Mouse (Mus musculus): ENCODE measurements around the gene Rbfox1. TPM values are rescaled to one million over a fixed set of nuclear protein-coding genes. Genes with fewer than 3 reads are reported as not detected.

The Rbfox1 gene
- total and polyA plus RNA-seq, 3 experiments: not detected

DNA sequence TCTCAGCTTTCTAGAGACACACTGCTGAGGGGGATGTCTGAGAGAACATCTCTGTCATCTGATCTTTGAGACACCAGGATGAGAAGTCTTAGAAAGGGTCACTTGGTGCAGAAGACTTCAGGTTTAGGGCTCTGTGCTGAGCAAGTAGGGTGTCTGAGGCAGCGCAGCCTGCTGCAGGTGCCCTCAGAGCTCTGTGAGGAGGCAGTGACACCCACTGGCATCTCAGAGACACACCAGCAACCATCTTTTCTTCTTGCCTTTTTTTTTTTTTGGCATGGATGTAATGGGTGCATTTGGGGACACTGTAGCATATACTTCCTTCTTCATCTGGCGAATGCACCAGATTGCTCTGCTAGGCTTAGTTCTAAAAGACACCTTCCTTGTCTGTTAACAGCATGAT is 545.8 kb downstream of the Rbfox1 start:
- Histone ChIP-seq H3K4me3 (ENCODE audit: control insufficient read depth in 1 of 2, insufficient read depth in 1 of 2, low read depth in 2 of 2, low read length in 2 of 2) (no peak overlapping the region), H3K36me3 (ENCODE audit: control insufficient read depth in 1 of 2, insufficient read depth in 2 of 2, low read length in 2 of 2) (no peaks in the 10 kb centered on the region), H3K9ac (ENCODE audit: control insufficient read depth, low read depth, low read length, poor library complexity, severe bottlenecking) (no peak overlapping the region), H3K27me3 (ENCODE audit: control insufficient read depth in 1 of 2, insufficient read depth in 2 of 2, low read length in 2 of 2) (no peaks in the 10 kb centered on the region), H3K9me3 (replicated peaks; ENCODE audit: insufficient read depth, low read length) (no peaks in the 10 kb centered on the region), H3K79me2 (ENCODE audit: control insufficient read depth, insufficient read depth, low read length, poor library complexity) (no peaks in the 10 kb centered on the region), H3K27ac (ENCODE audit: control insufficient read depth, low read depth, low read length) (no peak overlapping the region), H3K4me1 (ENCODE audit: control insufficient read depth in 1 of 2, insufficient read depth in 2 of 2, low read length in 2 of 2) (no peaks in the 10 kb centered on the region)
- DNase-seq (ENCODE audit: low read depth, low spot score): no peak
- TF ChIP-seq HCFC1 (IDR thresholded peaks at IDR 0.05; ENCODE audit: low read depth, low read length) (no peak), MYB (IDR thresholded peaks at IDR 0.05; ENCODE audit: low read depth, low read length) (no peak), SIN3A (IDR thresholded peaks at IDR 0.05; ENCODE audit: low read length) (no peak), MAFK (IDR thresholded peaks at IDR 0.05; ENCODE audit: borderline replicate concordance, low read depth, low read length) (no peak), ZMIZ1 (IDR thresholded peaks at IDR 0.05; ENCODE audit: low read depth, low read length) (no peak), JUND (IDR thresholded peaks at IDR 0.05; ENCODE audit: low read depth, low read length) (no peak), UBTF (IDR thresholded peaks at IDR 0.05; ENCODE audit: borderline replicate concordance, insufficient read depth, low read depth, low read length) (no peak), ELF1 (IDR thresholded peaks at IDR 0.05; ENCODE audit: low read depth, low read length) (no peak), GATA1 (IDR thresholded peaks at IDR 0.05; ENCODE audit: low read depth, low read length) (no peak), E2F4 (IDR thresholded peaks at IDR 0.05; ENCODE audit: borderline replicate concordance, low read depth, low read length) (no peak), POLR2AphosphoS2 (IDR thresholded peaks at IDR 0.05; ENCODE audit: low read length) (no peak), NRF1 (IDR thresholded peaks at IDR 0.05; ENCODE audit: insufficient read depth, low read depth, low read length, poor library complexity, severe bottlenecking) (no peak), POLR2AphosphoS5 (IDR thresholded peaks at IDR 0.05; ENCODE audit: borderline replicate concordance, low read depth, low read length) (no peak), GABPA (IDR thresholded peaks at IDR 0.05; ENCODE audit: low read depth, low read length) (no peak), MXI1 (IDR thresholded peaks at IDR 0.05; ENCODE audit: low read depth, low read length) (no peak), TBP (IDR thresholded peaks at IDR 0.05; ENCODE audit: low read depth, low read length) (no peak), KAT2A (conservative IDR thresholded peaks at IDR 0.05; ENCODE audit: low read depth, low read length) (no peak), SMC3 (IDR thresholded peaks at IDR 0.05; ENCODE audit: low read depth, low read length) (no peak)

DNA sequence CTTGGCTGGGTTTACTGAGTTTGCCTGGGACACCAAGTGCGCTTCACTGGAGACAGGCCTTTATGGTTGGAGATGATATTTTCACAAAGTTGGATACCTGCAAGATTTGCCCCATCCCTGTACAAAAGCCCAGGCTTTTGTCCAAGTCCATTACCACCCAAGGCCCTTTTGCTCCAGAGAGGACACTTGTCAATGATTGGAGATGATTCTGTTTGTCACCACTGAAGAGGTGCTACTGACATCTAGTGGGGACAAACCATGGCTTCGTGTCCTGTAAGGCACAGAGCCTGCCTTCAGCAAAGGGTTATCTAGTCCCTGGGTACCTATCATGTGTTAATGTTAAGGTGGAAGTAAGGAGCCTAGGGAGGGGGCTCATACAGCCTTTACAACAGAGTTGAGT is 551.3 kb downstream of the Rbfox1 start:
- Histone ChIP-seq H3K4me3 (ENCODE audit: control insufficient read depth in 1 of 2, insufficient read depth in 1 of 2, low read depth in 2 of 2, low read length in 2 of 2) (no peak overlapping the region), H3K4me1 (ENCODE audit: control insufficient read depth in 1 of 2, insufficient read depth in 2 of 2, low read length in 2 of 2) (no peaks in the 10 kb centered on the region), H3K79me2 (ENCODE audit: control insufficient read depth, insufficient read depth, low read length, poor library complexity) (no peaks in the 10 kb centered on the region), H3K9ac (ENCODE audit: control insufficient read depth, low read depth, low read length, poor library complexity, severe bottlenecking) (no peak overlapping the region), H3K36me3 (ENCODE audit: control insufficient read depth in 1 of 2, insufficient read depth in 2 of 2, low read length in 2 of 2) (no peaks in the 10 kb centered on the region), H3K27me3 (ENCODE audit: control insufficient read depth in 1 of 2, insufficient read depth in 2 of 2, low read length in 2 of 2) (no peaks in the 10 kb centered on the region), H3K27ac (ENCODE audit: control insufficient read depth, low read depth, low read length) (no peak overlapping the region), H3K9me3 (replicated peaks; ENCODE audit: insufficient read depth, low read length) (no peaks in the 10 kb centered on the region)
- TF ChIP-seq CHD1 (IDR thresholded peaks at IDR 0.05; ENCODE audit: low read depth, low read length): no peak
- TF ChIP-seq ELF1 (IDR thresholded peaks at IDR 0.05; ENCODE audit: low read depth, low read length): no peak
- TF ChIP-seq ZKSCAN1 (IDR thresholded peaks at IDR 0.05; ENCODE audit: low read depth, low read length): no peak
- TF ChIP-seq BHLHE40 (IDR thresholded peaks at IDR 0.05; ENCODE audit: borderline replicate concordance, low read depth, low read length): no peak
- TF ChIP-seq CTCF (IDR thresholded peaks at IDR 0.05 in 2 of 3, conservative IDR thresholded peaks at IDR 0.05 in 1 of 3; ENCODE audit: control insufficient read depth in 1 of 3, insufficient read depth in 1 of 3, low read depth in 2 of 3, low read length in 3 of 3, poor library complexity in 1 of 3, severe bottlenecking in 1 of 3): no peak
- TF ChIP-seq ETS1 (IDR thresholded peaks at IDR 0.05; ENCODE audit: low read depth, low read length): no peak
- TF ChIP-seq TCF12 (IDR thresholded peaks at IDR 0.05; ENCODE audit: low read depth, low read length): no peak
- no peak for TF ChIP-seq HCFC1 (IDR thresholded peaks at IDR 0.05; ENCODE audit: low read depth, low read length)
- no peak for TF ChIP-seq RAD21 (IDR thresholded peaks at IDR 0.05; ENCODE audit: low read depth, low read length)
- TF ChIP-seq GATA1 (IDR thresholded peaks at IDR 0.05; ENCODE audit: low read depth, low read length): no peak
- TF ChIP-seq USF2 (IDR thresholded peaks at IDR 0.05; ENCODE audit: borderline replicate concordance in 1 of 2, insufficient read depth in 1 of 2, low read depth in 1 of 2, low read length in 2 of 2): no peak
- TF ChIP-seq USF1 (IDR thresholded peaks at IDR 0.05; ENCODE audit: low read depth, low read length): no peak
- no peak for TF ChIP-seq GABPA (IDR thresholded peaks at IDR 0.05; ENCODE audit: low read depth, low read length)
- TF ChIP-seq MEF2A (IDR thresholded peaks at IDR 0.05; ENCODE audit: extremely low read depth, insufficient replicate concordance, low read depth, low read length, poor library complexity, severe bottlenecking): no peak
- TF ChIP-seq POLR2AphosphoS5 (IDR thresholded peaks at IDR 0.05; ENCODE audit: borderline replicate concordance, low read depth, low read length): no peak
- TF ChIP-seq E2F4 (IDR thresholded peaks at IDR 0.05; ENCODE audit: borderline replicate concordance, low read depth, low read length): no peak
- DNase-seq (ENCODE audit: low read depth, low spot score): no peak
